Mouse (Mus musculus) stomach, postnatal 0 days (tissue): ENCODE results near the gene Snx29.

Source experiments
- CTCF ChIP-seq: IDR thresholded peaks from 2 replicates; pipeline ENCODE4 v1.5.1; 2016; ENCODE audit warnings: antibody characterized with exemption, low read depth, mild to moderate bottlenecking, moderate library complexity
- EP300 ChIP-seq: optimal IDR thresholded peaks from 2 replicates; pipeline ENCODE3; 2016; ENCODE audit warnings: antibody characterized with exemption

- TF ChIP-seq CTCF = no peak
- TF ChIP-seq EP300 = no peak
Measured at GRCm38 (mm10) chr16:11621042-11621441, 298.3 kb downstream of the Snx29 start.
